Mouse (Mus musculus): ENCODE measurements around the gene Gm6482.
"Not testable (repeated sequence)": the region's sequence is repeated elsewhere in the genome, so short reads cannot be mapped to it uniquely, and the experiment has no call there.

Gene Gm6482

GRCm38 (mm10) chr14:41408181-41408580 lies at the start of gene Gm6482:
Gm6482 (minus strand) TSS chr14:41408281.
- DNase-seq (ENCODE audit: low read depth, low spot score): not testable (repeated sequence)

DNA sequence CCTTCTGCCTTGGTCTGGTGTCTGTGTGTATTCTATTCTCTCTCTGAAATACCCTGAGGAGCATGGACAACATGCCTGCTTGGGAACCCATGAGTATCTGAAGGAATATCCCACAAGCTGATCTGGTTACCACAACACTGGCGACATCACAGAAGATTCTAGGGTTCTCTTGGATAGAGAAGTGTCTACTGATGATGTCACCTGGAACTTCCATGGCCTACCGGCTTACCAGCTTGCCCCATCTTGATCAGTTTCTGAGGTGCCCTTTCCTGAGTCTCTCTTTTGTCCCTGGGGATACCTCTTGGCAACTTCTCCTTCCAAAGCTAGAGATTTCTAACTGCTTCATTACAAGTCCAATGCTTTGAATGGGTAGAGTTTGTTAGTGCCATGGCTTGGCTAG lies 45.3 kb upstream of the Gm6482 start, which contains the start of gene Gm7954:
TSS of gene Gm7954 (minus strand) at position 101 of the 400 bp plus-strand sequence.
- not testable (repeated sequence) for DNase-seq (ENCODE audit: low read depth, low spot score)

- DNase-seq (ENCODE audit: low read depth, low spot score): not testable (repeated sequence)
These were observed 17.5 kb upstream of the Gm6482 start for GRCm38 (mm10) chr14:41425393-41426075.

GRCm38 (mm10) chr14:41424694-41425093 lies 16.6 kb upstream of the Gm6482 start:
- DNase-seq (ENCODE audit: low read depth, low spot score): not testable (repeated sequence)

DNA sequence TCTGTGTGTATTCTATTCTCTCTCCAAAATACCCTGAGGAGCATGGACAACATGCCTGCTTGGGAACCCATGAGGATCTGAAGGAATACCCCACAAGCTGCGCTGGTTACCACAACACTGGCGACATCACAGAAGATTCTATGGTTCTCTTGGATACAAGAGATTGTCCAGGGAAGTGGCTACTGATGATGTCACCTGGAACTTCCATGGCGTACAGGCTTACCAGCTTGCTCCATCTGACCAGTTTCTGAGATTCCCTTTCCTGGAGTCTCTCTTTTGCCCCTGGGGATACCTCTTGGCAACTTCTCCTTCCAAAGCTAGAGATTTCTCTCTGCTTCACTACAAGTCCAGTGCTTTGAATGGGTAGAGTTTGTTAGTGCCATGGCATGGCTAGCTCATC lies 21.8 kb downstream of the Gm6482 start, which contains the start of gene Gm7945:
TSS of gene Gm7945 (minus strand) at position 101 of the 400 bp plus-strand sequence.
- not testable (repeated sequence) for DNase-seq (ENCODE audit: low read depth, low spot score)
